Mouse (Mus musculus) thymus, postnatal 4 days (tissue): ENCODE data around the gene Wdr13.
"Not testable (repeated sequence)": the region's sequence is repeated elsewhere in the genome, so short reads cannot be mapped to it uniquely, and the experiment has no call there.

Source experiments
- DNase-seq: peaks from one replicate; pipeline ENCODE4 v3.0.0; 2021

Gene Wdr13

GRCm38 (mm10) chrX:8102213-8102668 lies 30.5 kb downstream of the Wdr13 start:
- DNase-seq = no peak

- DNase-seq = peak; percentile 25
Measured at GRCm38 (mm10) chrX:8101017-8101416, 31.7 kb downstream of the Wdr13 start.

- DNase-seq = no peak
Measured at GRCm38 (mm10) chrX:8099435-8099834, 33.3 kb downstream of the Wdr13 start.

GRCm38 (mm10) chrX:8096787-8097242 lies 35.9 kb downstream of the Wdr13 start:
- DNase-seq = peak; percentile 95

- DNase-seq = peak; percentile 81
Measured at GRCm38 (mm10) chrX:8096068-8096786, 36.5 kb downstream of the Wdr13 start.

GRCm38 (mm10) chrX:8095546-8095945 lies 37.1 kb downstream of the Wdr13 start:
- DNase-seq = no peak

GRCm38 (mm10) chrX:8090954-8091347 lies 41.7 kb downstream of the Wdr13 start:
- not testable (repeated sequence) for DNase-seq

GRCm38 (mm10) chrX:8090346-8090953 lies 42.2 kb downstream of the Wdr13 start, which contains the start of gene Was:
Gene Was, minus strand, starts transcription at chrX:8090498.
- DNase-seq = peak; percentile 65

GRCm38 (mm10) chrX:8089746-8090145 lies 42.9 kb downstream of the Wdr13 start:
- peak; percentile 12 for DNase-seq

- DNase-seq = no peak
Measured at GRCm38 (mm10) chrX:8085611-8086010, 47.1 kb downstream of the Wdr13 start.

- DNase-seq = no peak
Measured at GRCm38 (mm10) chrX:8084771-8085259, 47.9 kb downstream of the Wdr13 start.

GRCm38 (mm10) chrX:8075104-8075503 lies 57.6 kb downstream of the Wdr13 start:
- DNase-seq = no peak

- peak; percentile 89 for DNase-seq
Measured at GRCm38 (mm10) chrX:8074430-8075014, 58.2 kb downstream of the Wdr13 start, which contains the start of gene Suv39h1. Gene Suv39h1, minus strand, starts transcription at chrX:8074760.

- peak; percentile 59 for DNase-seq
Measured at GRCm38 (mm10) chrX:8073881-8074429, 58.7 kb downstream of the Wdr13 start.
